27 mouse cellular contexts compared by ENCODE assay signal in genomic region chr11:84995241-84995640, GRCm38 (mm10). TPM values are rescaled to one million over a fixed set of nuclear protein-coding genes. Genes with fewer than 3 reads are reported as not detected.
DNase-seq lines count a peak whose midpoint lies in the region; ATAC-seq and TF ChIP-seq lines count a peak whose summit lies in the region.
"Had no signal": no experiment of that assay in that cellular context is flagged by ENCODE, and none has a peak within 500 bp of the region (broad histone marks: within the 10 kb centered on the region; RNA-seq: fewer than 3 reads in every experiment).

No protein-coding gene starts in this region.

- no peak for ATAC-seq in forebrain, embryonic 15.5 days (replicated peaks)
- ATAC-seq: CD4-positive, CD25-positive, alpha-beta regulatory T cell, adult 4 months; forebrain, embryonic 14.5 days; hindbrain, postnatal 0 days; inflammation-experienced regulatory T-cells, adult 6 months had no signal

- H3K4me3 ChIP-seq in heart, adult 2 months = no peak overlapping the region
- H3K4me3 ChIP-seq in heart, embryonic 10.5 days = no peak overlapping the region
- H3K4me3 ChIP-seq in left cerebral cortex, adult 2 months = no peak overlapping the region
- no peak overlapping the region for H3K4me3 ChIP-seq in forebrain, embryonic 15.5 days
- H3K4me3 ChIP-seq: embryonic facial prominence, embryonic 12.5 days; embryonic facial prominence, embryonic 15.5 days; heart, embryonic 13.5 days had no signal

- no peak overlapping the region for H3K27ac ChIP-seq in heart, adult 2 months
- no peak overlapping the region for H3K27ac ChIP-seq in heart, embryonic 10.5 days
- H3K27ac ChIP-seq in left cerebral cortex, adult 2 months = no peak overlapping the region
- no peak overlapping the region for H3K27ac ChIP-seq in forebrain, embryonic 15.5 days (replicated peaks)
- H3K27ac ChIP-seq: embryonic facial prominence, embryonic 12.5 days; embryonic facial prominence, embryonic 15.5 days; heart, embryonic 13.5 days; hindbrain, embryonic 14.5 days; hindbrain, postnatal 0 days had no signal

- TF ChIP-seq CTCF in heart, adult 2 months (IDR thresholded peaks at IDR 0.05) = peak; percentile 61
- peak; percentile 28 for TF ChIP-seq CTCF in left cerebral cortex, adult 2 months (IDR thresholded peaks at IDR 0.05)

- no peak for TF ChIP-seq EP300 in heart, adult 2 months (IDR thresholded peaks at IDR 0.05; ENCODE audit: insufficient read depth, low read depth, low read length)

- no peak overlapping the region for H3K4me2 ChIP-seq in forebrain, embryonic 15.5 days (replicated peaks)
- H3K4me2 ChIP-seq: embryonic facial prominence, embryonic 12.5 days; embryonic facial prominence, embryonic 15.5 days; heart, embryonic 13.5 days; hindbrain, embryonic 14.5 days had no signal

- WGBS in heart, adult 2 months = 94% methylated on average over 1 of the region's 1 CpGs
- WGBS in heart, embryonic 10.5 days = 85% methylated on average over 1 of the region's 1 CpGs
- WGBS in forebrain, embryonic 15.5 days = 100% methylated on average over 1 of the region's 1 CpGs

- intact Hi-C loops in heart, adult 2 months (cut with DNase I) = loop anchor here (2.0 kb wide), 1 partner anchor 76 kb away; no protein-coding TSS in a partner anchor
- intact Hi-C loops in left cerebral cortex, adult 2 months (cut with DNase I) = no loop called here

- H3K27me3 ChIP-seq in heart, adult 2 months (ENCODE audit: control insufficient read depth, insufficient read depth, low read length) = no peaks in the 10 kb centered on the region
- H3K27me3 ChIP-seq in heart, embryonic 10.5 days (ENCODE audit: insufficient read depth, poor library complexity, severe bottlenecking) = no peaks in the 10 kb centered on the region
- no peaks in the 10 kb centered on the region for H3K27me3 ChIP-seq in forebrain, embryonic 15.5 days
- H3K27me3 ChIP-seq: embryonic facial prominence, embryonic 12.5 days; embryonic facial prominence, embryonic 15.5 days; heart, embryonic 13.5 days had no signal

- no peaks in the 10 kb centered on the region for H3K9me3 ChIP-seq in heart, embryonic 10.5 days
- H3K9me3 ChIP-seq in forebrain, embryonic 15.5 days = no peaks in the 10 kb centered on the region
- H3K9me3 ChIP-seq: embryonic facial prominence, embryonic 12.5 days; embryonic facial prominence, embryonic 15.5 days; heart, embryonic 13.5 days had no signal

- DNase-seq in heart, adult 2 months = no peak
- DNase-seq in heart, embryonic 10.5 days (ENCODE audit: low spot score) = no peak
- DNase-seq in left cerebral cortex, adult 2 months (ENCODE audit: extremely low spot score in 1 of 2, low spot score in 2 of 2) = no peak
- DNase-seq in left cerebral cortex, adult 18-20 months (ENCODE audit: low spot score in 2 of 2) = no peak
- peak; percentile 47 for DNase-seq in 416B (ENCODE audit: low read depth)
- peak; percentile 44 for DNase-seq in MEL-GATA-1-ER (ENCODE audit: extremely low read depth, low read depth)
- DNase-seq: adrenal gland, adult 2 months; adrenal gland, postnatal 14 days; cerebellum, adult 11 months; cerebellum, adult 2 months; cerebellum, adult 9-11 months; cerebellum, postnatal 25 days; gastrocnemius, postnatal 10 days; heart, adult 11 months; heart, postnatal 14 days; heart, postnatal 4 days had no signal

- no peaks in the 10 kb centered on the region for H3K4me1 ChIP-seq in heart, adult 2 months (ENCODE audit: control insufficient read depth, insufficient read depth, low read length)
- no peaks in the 10 kb centered on the region for H3K4me1 ChIP-seq in heart, embryonic 10.5 days
- H3K4me1 ChIP-seq in forebrain, embryonic 15.5 days = no peaks in the 10 kb centered on the region
- H3K4me1 ChIP-seq: embryonic facial prominence, embryonic 12.5 days; embryonic facial prominence, embryonic 15.5 days; heart, embryonic 13.5 days had no signal

- TF ChIP-seq POLR2A in heart, adult 2 months (IDR thresholded peaks at IDR 0.05; ENCODE audit: insufficient read depth, low read depth, low read length) = no peak

- peaks cover 5% of the 10 kb centered on the region; the same call in 1 of the 2 replicates for H3K36me3 ChIP-seq in heart, adult 2 months (ENCODE audit: control insufficient read depth, insufficient read depth, low read length)
- peaks cover 58% of the 10 kb centered on the region for H3K36me3 ChIP-seq in heart, embryonic 10.5 days
- peaks cover 54% of the 10 kb centered on the region for H3K36me3 ChIP-seq in forebrain, embryonic 15.5 days

- H3K9ac ChIP-seq in heart, adult 2 months (ENCODE audit: low read depth, low read length) = no peak overlapping the region
- H3K9ac ChIP-seq in forebrain, embryonic 15.5 days (replicated peaks) = no peak overlapping the region
- H3K9ac ChIP-seq: embryonic facial prominence, embryonic 12.5 days; embryonic facial prominence, embryonic 15.5 days; heart, embryonic 13.5 days; hindbrain, embryonic 14.5 days had no signal

- no peaks in the 10 kb centered on the region for H3K79me2 ChIP-seq in heart, adult 2 months (replicated peaks; ENCODE audit: control insufficient read depth, insufficient read depth, low read length)

RNA-seq across cellular contexts. Expression of gene Car4, which starts 37.7 kb away (rescaled TPM):
- total RNA-seq in heart, adult 2 months (2021) = 10 to 100 TPM; 29.3 to 40.9 TPM
- 23.0 and 40.2 TPM in 2 replicates for polyA plus RNA-seq in heart, adult 2 months (2012; rRNA removed)
- 24.1 and 38.2 TPM in 2 replicates for polyA plus RNA-seq in heart, embryonic 10.5 days (2016; fragmentation: Nextera tagmentation; extraction: Ambion mirVana)
- total RNA-seq in left cerebral cortex, adult 2 months (2021) = 100 to 1,000 TPM in 1 of 2 experiments, 10 to 100 TPM in 1; 78.6 to 101 TPM
- 10 to 100 TPM; 58.5 to 66.3 TPM for total RNA-seq in left cerebral cortex, adult 18-20 months (2021)
- polyA plus RNA-seq in forebrain, embryonic 15.5 days (2015; fragmentation: Nextera tagmentation; extraction: Ambion mirVana) = 1.9 and 2.7 TPM in 2 replicates
- total RNA-seq: common myeloid progenitor, adult 5-6 weeks had no signal
- polyA plus RNA-seq: C2C12; CD4-positive, CD25-positive, alpha-beta regulatory T cell, adult 4 months; inflammation-experienced regulatory T-cells, adult 6 months had no signal

Comparison
In these comparisons a context has a peak if more than half of its experiments do, and no peak if none do; other contexts are left out.
1. DNase-seq: peak in 416B (single experiment) and MEL-GATA-1-ER (single experiment); none in heart, adult 2 months (0 of 2), heart, embryonic 10.5 days (single experiment), left cerebral cortex, adult 2 months (0 of 2) and left cerebral cortex, adult 18-20 months (0 of 2).